Mouse (Mus musculus) cerebellum, adult 9-11 months (tissue): ENCODE measurements around the gene Efcab11.

ENCODE experiments used
- DNase-seq: peaks from one replicate; pipeline ENCODE4 v3.0.0; 2022

Gene Efcab11

GRCm38 (mm10) chr12:99795921-99796320 is 88.3 kb downstream of the Efcab11 start:
- no peak for DNase-seq

GRCm38 (mm10) chr12:99794792-99795620 is 89.2 kb downstream of the Efcab11 start:
- DNase-seq: no peak

GRCm38 (mm10) chr12:99794158-99794515 is 90.1 kb downstream of the Efcab11 start:
- no peak for DNase-seq

- no peak for DNase-seq
These were observed 90.6 kb downstream of the Efcab11 start for GRCm38 (mm10) chr12:99793465-99794157.

- DNase-seq: no peak
These were observed 94.8 kb downstream of the Efcab11 start for GRCm38 (mm10) chr12:99789283-99789960.

GRCm38 (mm10) chr12:99781774-99782173 is 102.5 kb downstream of the Efcab11 start:
- DNase-seq: no peak

- DNase-seq: no peak
These were observed 103.8 kb downstream of the Efcab11 start for GRCm38 (mm10) chr12:99780396-99780795.

- DNase-seq: no peak
These were observed 104.3 kb downstream of the Efcab11 start for GRCm38 (mm10) chr12:99779908-99780307.

- DNase-seq: no peak
These were observed 107.6 kb downstream of the Efcab11 start for GRCm38 (mm10) chr12:99776497-99777139.

- DNase-seq: no peak
These were observed 109.4 kb downstream of the Efcab11 start for GRCm38 (mm10) chr12:99774864-99775263.

- DNase-seq: no peak
These were observed 110.5 kb downstream of the Efcab11 start for GRCm38 (mm10) chr12:99773636-99774193.

- DNase-seq: no peak
These were observed 113.2 kb downstream of the Efcab11 start for GRCm38 (mm10) chr12:99771018-99771417.

GRCm38 (mm10) chr12:99769626-99770025 is 114.6 kb downstream of the Efcab11 start:
- no peak for DNase-seq

GRCm38 (mm10) chr12:99767691-99768090 is 116.5 kb downstream of the Efcab11 start:
- DNase-seq: no peak

GRCm38 (mm10) chr12:99765979-99766378 is 118.3 kb downstream of the Efcab11 start:
- no peak for DNase-seq

- no peak for DNase-seq
These were observed 120.2 kb downstream of the Efcab11 start for GRCm38 (mm10) chr12:99764053-99764452.

GRCm38 (mm10) chr12:99757754-99758526 is 126.3 kb downstream of the Efcab11 start:
- no peak for DNase-seq

GRCm38 (mm10) chr12:99756914-99757687 is 127.1 kb downstream of the Efcab11 start:
- DNase-seq: no peak

GRCm38 (mm10) chr12:99756213-99756612 is 128.0 kb downstream of the Efcab11 start:
- DNase-seq: no peak

- DNase-seq: no peak
These were observed 131.3 kb downstream of the Efcab11 start for GRCm38 (mm10) chr12:99752986-99753385.

GRCm38 (mm10) chr12:99749391-99749790 is 134.8 kb downstream of the Efcab11 start:
- no peak for DNase-seq
